Mouse (Mus musculus) heart, postnatal 10 days (tissue): ENCODE measurements around the gene Tmem129. TPM values are rescaled to one million over a fixed set of nuclear protein-coding genes. Genes with fewer than 3 reads are reported as not detected.

Experiments
- DNase-seq, 2 experiments: peaks; one replicate each; pipeline ENCODE4 v3.0.0; 2021
- intact Hi-C: fragments of 180-260 bp; cut with DNase I; formaldehyde crosslinking; loops from one replicate; pipeline ENCODE4 v1.15.1; 2025
- total RNA-seq, 2 experiments: library from RNA; stranded (reverse); gene quantifications; 2 replicates each; pipeline ENCODE4 v1.2.3; 2021

Gene Tmem129
- total RNA-seq, 2 experiments from 2014 or later = 16.5 to 20.8 TPM

DNA sequence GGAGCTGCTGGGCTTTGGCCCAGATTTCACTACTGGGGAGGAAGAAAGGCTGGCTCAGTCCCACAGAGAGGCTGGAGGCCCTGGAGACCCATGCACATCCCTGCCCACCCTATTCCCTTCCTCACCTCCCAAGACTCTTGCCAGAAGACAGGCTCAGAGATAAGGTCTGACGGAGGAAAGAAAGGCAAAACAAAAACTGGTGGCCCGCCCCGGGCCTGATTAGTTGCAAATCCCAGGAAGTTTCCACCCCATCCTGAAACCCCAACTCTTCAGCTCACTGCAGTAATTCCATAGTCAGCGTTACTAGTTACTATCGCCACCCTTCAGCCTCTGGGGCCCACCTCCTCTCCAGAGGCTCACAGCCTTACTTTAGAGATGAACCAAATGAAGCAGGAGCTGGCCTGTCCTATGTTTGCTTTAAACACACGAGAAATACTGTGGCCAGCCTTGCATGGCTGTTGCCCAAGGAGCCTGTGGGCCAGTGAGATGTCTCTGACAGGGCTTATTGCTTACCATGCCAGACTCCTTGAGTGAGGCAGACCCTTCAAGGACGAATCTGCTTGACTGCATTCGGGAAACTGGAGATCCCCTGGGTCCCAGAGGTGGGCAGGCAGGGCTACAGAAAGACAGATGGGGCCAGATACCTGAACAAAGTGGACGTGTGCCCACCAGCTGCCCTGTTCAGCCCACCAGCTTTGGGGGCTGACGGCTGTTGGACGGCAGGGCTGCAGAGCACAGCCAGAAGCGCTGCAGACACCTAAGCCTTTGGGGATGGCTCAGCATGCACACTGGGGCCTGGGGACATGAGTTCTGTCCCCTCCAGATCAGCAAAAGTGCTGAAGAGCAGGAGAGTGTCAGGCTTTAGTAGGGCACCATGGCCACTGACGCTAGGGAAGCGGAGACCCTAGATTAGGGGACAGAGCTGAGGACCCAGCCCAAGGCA lies 30.3 kb upstream of the Tmem129 start:
- intact Hi-C loops = loop anchor here (5.0 kb wide), 1 partner anchor 34 kb away; the partner anchor contains the start of gene Fgfr3
- no peak for DNase-seq

DNA sequence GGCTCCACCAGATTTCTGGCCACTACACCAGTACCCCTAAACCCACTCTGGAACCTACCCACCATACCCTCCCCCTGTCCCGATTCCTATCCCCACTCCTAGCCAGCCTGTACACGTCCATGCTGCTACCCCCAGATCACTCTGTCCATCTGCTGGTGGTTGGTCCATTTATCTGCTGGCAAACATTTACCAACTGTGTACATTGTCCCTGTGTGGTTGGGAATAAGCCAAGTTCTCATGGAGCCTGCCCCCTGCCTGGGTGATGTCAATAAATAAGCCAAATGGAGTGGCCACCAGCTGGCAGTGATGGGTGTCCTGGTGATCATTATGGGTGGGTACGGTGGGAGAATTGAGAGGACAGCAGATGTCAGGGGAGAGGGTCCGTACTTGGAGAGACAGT lies 28.9 kb upstream of the Tmem129 start:
- intact Hi-C loops = loop anchor here (5.0 kb wide), 1 partner anchor 35 kb away; the partner anchor contains the start of gene Fgfr3
- DNase-seq = no peak

DNA sequence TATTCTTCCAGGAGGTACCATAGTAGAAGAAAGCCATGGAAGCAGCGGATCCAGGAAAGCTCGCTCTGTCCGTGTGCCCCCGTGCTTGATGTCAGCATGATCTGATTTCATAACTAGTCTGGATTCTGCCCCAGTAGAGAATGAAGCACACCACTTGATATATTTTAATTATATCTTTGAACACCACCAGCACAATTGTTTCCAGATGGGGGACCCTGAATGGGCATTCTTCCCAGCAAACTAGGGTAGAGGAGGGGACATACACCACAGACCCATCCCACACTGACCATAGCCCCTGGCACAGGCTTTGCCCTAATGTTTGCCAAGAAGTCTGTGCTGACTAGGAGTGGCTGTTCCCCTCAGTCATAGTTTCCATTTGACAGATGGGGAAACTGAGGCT lies 26.7 kb upstream of the Tmem129 start:
- intact Hi-C loops = loop anchor here (1.0 to 5.0 kb wide), 2 partner anchors 37 to 53 kb away; partner anchors contain the start of gene Fgfr3
- no peak for DNase-seq

DNA sequence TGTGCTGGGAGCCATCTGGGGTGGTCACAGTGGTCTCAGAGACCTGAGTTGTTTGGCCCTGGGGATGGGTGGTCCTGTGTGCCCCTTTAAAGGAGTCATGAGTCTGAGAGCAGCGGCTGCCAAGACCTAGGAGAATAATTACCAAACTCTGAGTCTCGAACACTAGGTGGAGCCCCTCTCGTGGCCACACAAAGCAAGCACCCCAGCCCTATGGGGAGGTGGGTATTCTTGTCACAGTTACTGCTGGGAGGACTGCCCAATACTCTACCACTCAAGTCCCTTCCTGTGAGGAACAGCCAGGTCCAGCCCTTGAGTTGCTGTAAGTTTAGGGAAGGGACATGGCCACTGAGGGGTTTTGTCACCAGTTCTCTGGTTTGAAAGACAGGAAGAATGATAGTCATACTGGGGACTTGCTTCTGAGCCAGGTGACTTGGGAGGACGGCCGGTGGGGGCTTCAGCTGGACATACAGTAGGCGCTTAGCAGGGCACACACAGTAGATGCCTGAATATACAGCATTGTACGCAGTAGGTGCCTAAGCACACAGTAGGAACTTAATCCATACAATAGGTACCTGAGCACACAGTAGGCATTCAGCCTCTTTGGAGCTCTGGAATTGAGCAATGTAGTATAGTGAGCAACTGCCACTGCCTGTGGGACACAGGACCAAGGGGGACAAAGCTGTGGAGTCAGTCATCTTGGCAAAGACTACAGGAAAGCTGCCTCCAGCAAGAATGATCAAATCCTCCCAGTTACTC lies 25.9 kb upstream of the Tmem129 start:
- intact Hi-C loops = loop anchor here (1.0 kb wide), 1 partner anchor 54 kb away; no protein-coding TSS in a partner anchor
- peak; percentile 66 to 78 for DNase-seq

DNA sequence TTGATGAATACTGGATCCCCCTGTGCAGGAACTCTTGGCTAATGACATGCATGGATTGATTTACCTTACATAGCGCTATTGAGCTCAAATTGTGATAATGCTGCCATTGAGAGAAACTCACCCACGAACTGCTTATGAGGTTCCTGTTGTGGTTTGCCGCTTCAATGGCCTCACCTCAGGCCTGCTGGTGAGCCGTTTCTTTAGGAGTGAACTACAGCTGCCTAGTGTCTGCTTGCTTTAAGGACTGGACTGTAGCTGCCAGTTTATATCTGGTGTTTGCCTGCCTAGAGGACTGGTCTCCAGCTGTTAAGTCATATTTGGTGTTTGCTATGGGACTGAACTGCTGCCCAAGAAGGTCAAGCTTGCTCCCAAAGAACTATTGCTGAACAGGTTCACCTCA lies 24.7 kb upstream of the Tmem129 start:
- DNase-seq = no peak
- intact Hi-C loops = no loop called here

DNA sequence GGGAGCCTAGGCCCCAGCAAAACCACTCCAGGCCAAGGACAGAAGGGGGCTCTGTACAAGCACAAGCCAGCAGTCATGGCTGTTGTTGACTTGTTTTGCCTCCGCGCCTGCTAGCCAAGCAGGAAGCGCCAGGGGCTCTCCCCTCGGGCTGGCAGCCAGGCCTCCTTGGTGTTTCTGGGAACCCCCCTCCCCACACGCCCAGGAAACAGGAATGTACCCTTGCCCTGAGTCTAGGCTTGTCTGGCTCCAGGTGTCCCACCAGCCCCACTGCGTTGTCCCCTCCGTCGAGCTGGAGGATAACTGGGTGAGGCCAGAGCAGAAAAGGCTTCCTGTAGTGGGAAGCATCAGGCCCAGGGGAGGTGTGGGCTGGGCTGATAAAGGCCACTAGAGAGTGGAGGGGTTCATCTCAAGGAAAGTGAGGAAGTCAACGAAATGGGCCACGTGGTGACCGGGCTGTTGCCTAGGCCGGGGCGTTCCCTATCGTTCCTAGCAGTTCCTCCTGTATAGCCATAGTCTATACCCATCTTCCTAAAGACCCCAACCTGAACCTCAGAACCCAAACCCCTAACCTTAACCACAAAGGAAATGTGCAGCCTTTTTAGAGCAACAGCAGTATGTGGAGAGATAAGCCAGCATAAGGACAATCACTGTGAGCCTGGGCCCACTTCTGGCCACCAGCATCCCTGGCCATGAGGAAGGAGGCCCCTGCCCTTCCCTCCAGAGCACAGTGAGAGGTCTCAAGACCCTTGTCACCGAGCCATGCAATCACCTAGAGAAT lies 23.6 kb upstream of the Tmem129 start:
- intact Hi-C loops = no loop called here
- DNase-seq = no peak

DNA sequence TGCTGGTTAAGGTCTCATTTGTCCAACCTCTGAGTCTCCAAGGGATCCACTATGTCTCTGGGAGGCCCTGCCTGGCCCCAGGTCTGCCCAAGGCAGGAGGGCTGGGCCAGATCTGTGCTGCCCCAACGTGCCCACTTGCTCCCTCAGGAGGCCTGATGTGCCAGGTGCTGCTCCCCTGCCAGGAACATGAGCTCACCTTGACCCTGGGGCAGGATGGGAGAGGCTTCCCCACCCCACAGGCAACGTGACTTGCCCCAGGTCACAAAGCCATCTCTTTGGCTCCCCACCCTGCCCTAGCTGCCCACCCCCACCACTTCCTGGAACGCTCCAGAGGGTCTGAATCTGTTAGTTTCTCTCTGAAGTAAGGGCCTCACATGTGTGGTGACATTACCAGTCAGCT lies 22.8 kb upstream of the Tmem129 start:
- DNase-seq = no peak
- intact Hi-C loops = no loop called here

DNA sequence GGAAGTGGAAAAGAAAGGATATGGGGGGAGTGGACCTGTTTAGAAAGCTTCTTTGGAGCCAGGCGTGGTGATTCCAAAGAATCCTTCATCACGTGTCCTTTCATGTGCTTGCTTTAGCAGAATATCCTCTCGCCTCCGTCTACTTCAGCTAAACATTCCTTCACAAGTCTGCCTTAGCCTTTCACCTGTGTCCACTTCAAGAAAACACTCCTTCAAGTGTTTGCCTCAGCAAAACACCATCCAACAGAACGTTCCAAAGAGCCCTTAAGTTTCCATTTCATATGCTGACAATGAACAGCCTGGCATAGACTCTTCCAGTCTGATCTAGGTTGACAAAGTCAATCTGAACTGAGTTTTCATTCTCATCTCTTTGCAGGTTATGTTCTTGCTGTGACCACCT lies 20.0 kb upstream of the Tmem129 start:
- intact Hi-C loops = no loop called here

DNA sequence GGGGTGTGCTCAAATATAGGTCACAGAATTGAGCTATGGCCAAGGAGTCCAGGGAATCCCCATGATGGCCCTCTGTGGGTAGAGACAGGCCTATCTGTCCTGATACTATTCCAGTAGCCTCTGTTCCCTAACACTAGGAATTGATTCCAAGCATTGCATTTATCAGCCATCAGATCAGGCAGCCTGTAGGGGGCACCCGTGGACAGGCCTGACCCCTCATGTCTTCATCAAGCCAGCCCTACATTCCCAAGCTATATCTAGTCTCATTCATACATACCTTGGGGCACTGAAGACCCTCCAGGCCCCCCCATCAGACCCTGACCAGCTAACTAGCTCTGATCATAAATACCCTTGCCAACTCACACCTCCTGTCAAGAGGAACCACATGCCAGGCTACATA lies 17.7 kb upstream of the Tmem129 start:
- intact Hi-C loops = no loop called here
- DNase-seq = peak; percentile 48 to 55

More for the DNA sequence above, 20.0 kb upstream of the Tmem129 start:
- no peak for DNase-seq

DNA sequence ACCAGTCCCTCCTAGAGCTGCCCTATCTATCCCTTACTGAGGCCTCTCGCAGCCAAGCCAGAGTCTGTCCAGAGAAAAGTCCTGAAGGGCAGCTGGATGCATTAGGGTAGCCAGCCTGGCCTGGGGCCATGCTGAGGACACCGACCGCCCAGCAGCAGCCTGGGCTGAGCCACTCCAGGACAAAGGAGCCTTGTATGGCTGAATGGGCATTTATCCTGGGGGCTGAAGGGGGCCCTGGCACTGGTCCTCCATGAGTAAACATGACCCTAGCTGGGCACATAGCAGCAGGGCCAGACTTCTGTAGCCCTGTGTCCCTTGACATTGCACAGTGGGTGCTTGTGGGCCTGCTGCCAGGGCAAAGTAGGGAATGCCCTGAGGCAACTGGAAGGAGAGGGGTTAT lies 16.2 kb upstream of the Tmem129 start:
- intact Hi-C loops = no loop called here
- DNase-seq = peak; percentile 31 to 44

DNA sequence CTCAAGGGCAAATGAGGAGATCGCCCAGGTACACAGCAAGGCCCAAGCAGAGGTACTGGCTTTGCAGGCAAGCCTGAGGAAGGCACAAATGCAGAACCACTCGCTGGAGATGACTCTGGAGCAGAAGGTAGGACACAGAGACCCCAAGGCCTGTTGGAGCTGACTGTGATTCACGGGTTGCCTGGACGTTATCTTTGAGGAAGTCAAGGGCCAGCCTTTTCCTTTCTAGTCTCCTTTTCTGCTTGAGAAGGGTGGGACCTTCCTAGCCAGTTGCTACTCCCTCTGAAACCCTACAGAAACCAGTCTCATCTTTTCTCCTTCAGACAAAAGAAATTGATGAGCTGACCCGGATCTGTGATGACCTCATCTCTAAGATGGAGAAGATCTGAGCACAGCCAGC lies 13.4 kb upstream of the Tmem129 start:
- no peak for DNase-seq
- intact Hi-C loops = no loop called here

DNA sequence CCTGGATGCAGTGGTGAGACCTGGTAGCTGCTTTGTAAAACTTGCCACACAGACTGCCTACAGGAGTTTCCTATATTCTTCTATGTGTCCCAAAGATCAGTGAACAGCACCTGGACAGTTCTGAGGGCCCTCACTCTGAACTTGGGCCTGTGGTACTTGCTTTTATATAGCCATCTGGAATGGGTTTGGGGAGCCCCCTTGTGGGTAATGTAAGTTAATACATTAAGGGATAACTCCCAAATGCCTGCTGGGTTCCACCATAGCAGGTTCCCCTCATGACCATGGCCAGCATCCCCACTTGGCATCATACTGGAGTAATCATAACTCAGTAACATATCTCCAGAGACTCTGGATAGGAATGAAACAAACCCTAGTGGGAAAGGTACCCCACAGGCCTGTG lies 10.0 kb upstream of the Tmem129 start:
- intact Hi-C loops = loop anchor here (1.0 kb wide), 1 partner anchor 28 kb away; no protein-coding TSS in a partner anchor
- peak; percentile 25 to 54 for DNase-seq

DNA sequence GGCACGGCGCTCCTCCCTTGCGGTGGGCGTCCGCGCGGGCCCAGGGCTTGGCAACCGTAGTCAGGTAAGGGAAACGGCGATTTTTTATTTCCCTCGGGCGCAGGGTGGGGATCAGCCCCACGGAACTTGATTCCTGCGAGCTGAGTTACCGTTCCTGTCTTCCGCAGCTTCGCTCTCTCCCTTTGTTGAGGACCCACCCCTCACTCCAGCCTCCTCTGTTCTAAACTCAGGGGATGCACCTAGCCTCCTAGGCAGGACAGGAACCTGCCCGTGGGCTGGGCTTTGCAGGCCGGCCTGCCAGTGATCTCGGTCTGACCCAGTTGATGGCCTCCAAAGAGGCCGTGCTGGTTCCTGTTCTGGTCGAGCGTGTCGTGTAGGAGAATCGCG lies 441 bp upstream of the Tmem129 start:
- intact Hi-C loops = loop anchor here (10.0 kb wide), 1 partner anchor 276 kb away; the partner anchor contains the start of gene Nelfa
- no peak for DNase-seq

DNA sequence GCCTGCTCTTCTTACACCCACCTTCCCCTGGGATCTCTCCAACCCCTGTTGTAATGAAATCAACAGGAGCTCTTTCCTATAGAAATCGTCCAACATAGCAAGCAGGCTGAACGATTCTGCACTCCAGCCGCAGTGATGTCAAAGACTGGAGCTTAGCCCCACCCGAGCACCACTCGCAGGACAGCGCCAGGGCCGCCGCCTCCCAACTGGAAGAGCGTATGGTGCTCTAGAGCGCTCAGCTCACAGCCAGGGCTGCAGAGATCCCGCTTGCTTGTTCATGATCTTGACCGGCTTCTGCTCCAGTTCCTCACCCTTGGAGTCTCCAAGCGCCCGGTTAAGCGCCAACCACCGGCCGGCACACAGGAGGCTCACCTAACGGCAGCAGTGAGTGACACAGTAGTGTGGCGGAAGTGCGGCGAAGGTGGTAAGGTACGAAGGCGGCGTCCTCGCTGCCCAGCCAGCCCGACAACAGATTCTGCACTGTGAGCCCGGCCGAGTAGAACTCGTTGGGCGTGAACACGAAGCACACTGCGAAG lies 897 bp downstream of the Tmem129 start:
- intact Hi-C loops = loop anchor here (10.0 kb wide), 1 partner anchor 277 kb away; the partner anchor contains the start of gene Nelfa
- DNase-seq = no peak

DNA sequence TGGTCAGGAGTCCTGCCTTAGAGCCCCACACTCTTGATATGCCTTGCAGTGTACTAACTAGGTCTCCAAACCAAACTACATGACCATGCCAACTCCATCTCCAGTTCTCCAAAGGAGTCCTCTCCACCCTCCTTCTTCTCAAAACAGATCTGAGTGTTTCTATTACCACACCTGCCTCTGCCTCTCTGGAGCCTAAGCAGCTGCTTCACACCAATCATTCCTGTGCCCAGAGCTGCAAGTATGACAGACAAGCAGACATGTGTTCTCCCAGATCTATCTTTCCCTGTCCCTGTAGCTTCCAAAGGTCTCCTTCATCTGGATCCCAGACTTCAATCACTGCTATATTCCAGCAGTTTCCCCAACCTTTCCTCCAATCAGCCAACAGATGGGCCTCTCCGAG lies 1.5 kb downstream of the Tmem129 start:
- intact Hi-C loops = loop anchor here (10.0 kb wide), 1 partner anchor 278 kb away; the partner anchor contains the start of gene Nelfa

DNA sequence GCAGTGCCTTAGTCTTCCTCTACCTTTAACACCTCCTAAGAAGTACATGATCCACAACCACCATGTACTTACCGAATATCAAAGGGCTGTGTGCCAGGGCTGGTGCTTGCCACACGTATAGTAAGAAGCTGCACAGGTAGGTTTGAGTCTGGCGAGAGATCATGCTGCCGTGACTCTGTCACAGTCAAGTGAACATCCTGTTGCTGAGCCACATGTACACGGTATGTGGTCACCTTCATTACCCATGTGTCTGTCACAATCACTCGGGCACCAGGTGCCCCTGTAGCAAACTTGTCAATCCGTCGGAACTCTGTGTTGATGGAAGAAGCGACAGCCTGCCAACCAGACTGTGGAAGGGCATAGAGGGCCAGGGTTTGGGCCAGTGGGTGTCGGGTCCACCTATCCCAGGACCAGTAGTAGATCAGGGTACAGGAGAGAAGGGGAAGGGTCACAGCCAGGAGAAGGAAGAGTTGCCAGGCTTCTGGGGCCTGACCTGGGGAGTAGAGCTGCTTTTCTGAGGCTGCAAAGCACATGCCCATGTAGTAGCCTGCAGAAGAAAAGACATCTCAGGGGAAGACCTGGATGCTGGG lies 2.9 kb downstream of the Tmem129 start:
- intact Hi-C loops = loop anchor here (10.0 kb wide), 1 partner anchor 279 kb away; the partner anchor contains the start of gene Nelfa
- DNase-seq = no peak

More for the DNA sequence above, 1.5 kb downstream of the Tmem129 start:
- DNase-seq = no peak

DNA sequence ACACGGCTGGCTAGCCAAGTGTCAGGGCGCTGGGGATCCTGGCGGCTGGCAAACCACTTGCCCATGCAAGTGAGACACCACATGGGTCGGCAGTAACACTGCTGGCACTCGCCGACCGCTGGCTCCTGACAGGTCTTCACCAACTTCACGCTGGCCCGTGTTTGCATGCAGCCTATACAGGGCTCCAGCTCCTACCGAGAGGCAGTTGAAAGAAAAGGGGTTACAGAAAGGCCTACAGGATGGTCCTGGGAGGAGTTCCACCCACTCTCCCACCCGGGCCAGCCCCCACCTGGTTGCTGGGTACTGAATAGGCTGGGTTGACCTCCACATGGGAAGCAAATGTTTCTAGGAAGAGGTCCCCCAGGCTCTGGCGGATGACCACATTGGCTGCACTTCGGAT lies 3.8 kb downstream of the Tmem129 start:
- intact Hi-C loops = loop anchor here (10.0 kb wide), 1 partner anchor 280 kb away; the partner anchor contains the start of gene Nelfa
- DNase-seq = no peak

DNA sequence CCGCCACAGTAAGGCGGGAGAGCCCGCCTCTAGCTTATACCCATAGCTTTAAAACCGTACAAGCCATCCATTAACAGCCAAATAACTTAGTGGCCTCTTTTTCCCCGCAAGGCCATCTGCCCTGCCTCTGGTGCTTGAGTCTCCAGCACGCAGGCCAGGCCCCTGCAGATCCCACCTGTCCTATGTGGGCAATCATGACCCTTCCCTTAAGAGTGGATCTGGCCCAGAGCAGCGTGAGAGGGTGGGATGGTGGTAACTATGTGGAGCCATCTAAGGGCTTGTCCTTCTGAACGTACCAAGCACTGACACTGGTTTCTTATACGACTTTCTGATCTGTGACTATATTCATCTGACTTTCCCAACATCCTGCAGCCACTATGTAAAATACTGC lies 5.4 kb downstream of the Tmem129 start:
- no peak for DNase-seq
- intact Hi-C loops = loop anchor here (10.0 kb wide), 1 partner anchor 282 kb away; the partner anchor contains the start of gene Nelfa
